Mouse (Mus musculus): ENCODE results near the gene Eif3j1.
"Not testable (repeated sequence)": the region's sequence is repeated elsewhere in the genome, so short reads cannot be mapped to it uniquely, and the experiment has no call there.

Eif3j1 gene

GRCm38 (mm10) chr2:122027862-122028755 is at the start of gene Eif3j1:
TSS of gene Eif3j1 (plus strand) at chr2:122028546.
- DNase-seq = peak; percentile 99

- no peak for DNase-seq
Observed at GRCm38 (mm10) chr2:121995738-121996137, 32.6 kb upstream of the Eif3j1 start.

- no peak for DNase-seq
Observed at GRCm38 (mm10) chr2:122008832-122009231, 19.5 kb upstream of the Eif3j1 start.

GRCm38 (mm10) chr2:122011441-122011840 is 16.9 kb upstream of the Eif3j1 start:
- no peak for DNase-seq

- DNase-seq = peak; percentile 70
Observed at GRCm38 (mm10) chr2:122018705-122019104, 9.6 kb upstream of the Eif3j1 start.

GRCm38 (mm10) chr2:122022284-122022683 is 6.1 kb upstream of the Eif3j1 start:
- no peak for DNase-seq

GRCm38 (mm10) chr2:122027091-122027490 is 1.3 kb upstream of the Eif3j1 start:
- peak; percentile 91 for DNase-seq

- DNase-seq = peak; percentile 96
Observed at GRCm38 (mm10) chr2:122028756-122029700, 682 bp downstream of the Eif3j1 start.

- no peak for DNase-seq
Observed at GRCm38 (mm10) chr2:122031970-122032369, 3.6 kb downstream of the Eif3j1 start.

GRCm38 (mm10) chr2:122036064-122036463 is 7.7 kb downstream of the Eif3j1 start:
- no peak for DNase-seq

- DNase-seq = no peak
Observed at GRCm38 (mm10) chr2:122043926-122044325, 15.6 kb downstream of the Eif3j1 start.

GRCm38 (mm10) chr2:122059365-122060115 is 31.2 kb downstream of the Eif3j1 start:
- peak; percentile 82 for DNase-seq

GRCm38 (mm10) chr2:122065200-122065969 is 37.0 kb downstream of the Eif3j1 start:
- DNase-seq = peak; percentile 91

- DNase-seq = peak; percentile 73
Observed at GRCm38 (mm10) chr2:122066241-122066640, 37.9 kb downstream of the Eif3j1 start.

GRCm38 (mm10) chr2:122069144-122069912 is 41.0 kb downstream of the Eif3j1 start:
- DNase-seq = peak; percentile 81

- peak; percentile 73 for DNase-seq
Observed at GRCm38 (mm10) chr2:122069922-122070321, 41.6 kb downstream of the Eif3j1 start.

GRCm38 (mm10) chr2:122081728-122082456 is 53.5 kb downstream of the Eif3j1 start:
- no peak for DNase-seq

- DNase-seq = peak; percentile 92
Observed at GRCm38 (mm10) chr2:122086446-122086845, 58.1 kb downstream of the Eif3j1 start.

- DNase-seq = no peak
Observed at GRCm38 (mm10) chr2:122093844-122094243, 65.5 kb downstream of the Eif3j1 start.

GRCm38 (mm10) chr2:122097686-122098085 is 69.3 kb downstream of the Eif3j1 start:
- not testable (repeated sequence) for DNase-seq
